Mouse (Mus musculus): ENCODE data around the gene Rnf26.

DNA sequence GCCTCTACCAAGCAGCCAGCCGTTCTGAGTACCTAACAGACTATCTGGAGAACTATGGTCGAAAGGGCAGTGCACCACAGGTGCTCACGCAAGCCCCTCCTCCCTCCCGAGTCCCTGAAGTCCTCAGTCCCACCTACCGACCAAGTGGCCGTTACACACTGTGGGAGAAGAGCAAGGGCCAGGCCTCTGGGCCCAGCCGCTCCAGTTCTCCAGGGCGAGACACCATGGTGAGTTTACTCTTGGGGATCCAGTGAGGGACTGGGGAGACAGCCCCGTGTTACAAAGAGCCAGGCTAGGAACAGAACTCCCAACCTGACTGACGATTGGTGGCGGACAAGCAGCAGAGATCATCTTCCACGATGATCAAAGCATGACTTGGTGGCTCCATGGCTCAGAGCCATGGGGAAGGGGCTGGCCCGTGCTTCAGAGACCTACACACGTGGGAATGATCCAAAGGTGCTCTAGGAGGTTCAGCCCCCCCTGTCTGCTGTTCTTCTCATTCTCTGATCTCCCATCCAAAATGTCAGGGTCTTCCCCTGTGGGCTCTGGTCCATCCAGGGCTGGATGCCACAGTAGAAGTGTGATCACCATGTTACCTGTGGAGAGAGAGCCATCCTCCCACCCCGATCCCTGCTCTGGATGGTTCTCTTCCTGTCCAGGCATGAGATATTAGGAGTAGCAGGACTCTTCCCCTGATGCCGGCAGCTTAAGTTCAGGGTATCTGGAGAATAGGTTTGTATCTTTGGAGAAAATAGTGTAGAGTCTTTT is 37.1 kb downstream of the Rnf26 start:
- TF ChIP-seq CTCF (IDR thresholded peaks at IDR 0.05; ENCODE audit: borderline replicate concordance, insufficient read depth, low read length) (no peak), POLR2A (IDR thresholded peaks at IDR 0.05; ENCODE audit: low read depth, low read length) (no peak)

Data from embryonic fibroblast, embryonic 13.5 days (primary cell).